Mouse (Mus musculus) forebrain, embryonic 15.5 days (tissue): ENCODE results near the gene Batf2. TPM values are rescaled to one million over a fixed set of nuclear protein-coding genes. Genes with fewer than 3 reads are reported as not detected.

Experiments
- ATAC-seq: fragments of 200-750 bp; cut with Nextera tagmentation; replicated peaks from 2 replicates; pipeline ENCODE4 v1.8.0; 2017; ENCODE audit warnings: mild to moderate bottlenecking, moderate TSS enrichment, moderate library complexity
- H3K27ac ChIP-seq: fragments of 300-500 bp; sonication (generic); replicated peaks from 2 replicates; pipeline ENCODE4 v1.5.1; 2015; ENCODE audit warnings: mild to moderate bottlenecking, inconsistent platforms
- H3K27me3 ChIP-seq: fragments of 300-500 bp; sonication (generic); 2 replicates; pipeline ENCODE4 v1.6.1; 2015; ENCODE audit warnings: inconsistent platforms
- H3K36me3 ChIP-seq: fragments of 300-500 bp; sonication (generic); 2 replicates; pipeline ENCODE4 v1.6.1; 2015; ENCODE audit warnings: mild to moderate bottlenecking, inconsistent platforms
- H3K4me1 ChIP-seq: fragments of 300-500 bp; sonication (generic); 2 replicates; pipeline ENCODE4 v1.6.1; 2015; ENCODE audit warnings: inconsistent platforms
- H3K4me2 ChIP-seq: fragments of 300-500 bp; sonication (generic); replicated peaks from 2 replicates; pipeline ENCODE4 v1.6.1; 2015; ENCODE audit warnings: mild to moderate bottlenecking, inconsistent platforms
- H3K4me3 ChIP-seq: fragments of 300-500 bp; sonication (generic); 2 replicates; pipeline ENCODE4 v1.5.1; 2015; ENCODE audit warnings: mild to moderate bottlenecking, inconsistent platforms
- H3K9ac ChIP-seq: fragments of 300-500 bp; sonication (generic); replicated peaks from 2 replicates; pipeline ENCODE4 v1.6.1; 2015; ENCODE audit warnings: mild to moderate bottlenecking, inconsistent platforms
- H3K9me3 ChIP-seq: fragments of 300-500 bp; sonication (generic); 2 replicates; pipeline ENCODE4 v1.6.1; 2016; ENCODE audit warnings: inconsistent platforms
- WGBS: fragments of 180-500 bp; shearing (Covaris S2); methylation state at CpG from one replicate; pipeline ENCODE4 v1.1.7; 2015; ENCODE audit warnings: mixed read lengths; 5-methylcytosine and 5-hydroxymethylcytosine counted together
- polyA plus RNA-seq: library from polyadenylated mRNA; unstranded; fragments of >200 nt; fragmentation: Nextera tagmentation; extraction: Ambion mirVana; gene quantifications from 2 replicates; pipeline ENCODE4 v1.2.1, GENCODE M21; 2015

The Batf2 gene
- polyA plus RNA-seq, 1 experiment from 2014 or later, result not detected

DNA sequence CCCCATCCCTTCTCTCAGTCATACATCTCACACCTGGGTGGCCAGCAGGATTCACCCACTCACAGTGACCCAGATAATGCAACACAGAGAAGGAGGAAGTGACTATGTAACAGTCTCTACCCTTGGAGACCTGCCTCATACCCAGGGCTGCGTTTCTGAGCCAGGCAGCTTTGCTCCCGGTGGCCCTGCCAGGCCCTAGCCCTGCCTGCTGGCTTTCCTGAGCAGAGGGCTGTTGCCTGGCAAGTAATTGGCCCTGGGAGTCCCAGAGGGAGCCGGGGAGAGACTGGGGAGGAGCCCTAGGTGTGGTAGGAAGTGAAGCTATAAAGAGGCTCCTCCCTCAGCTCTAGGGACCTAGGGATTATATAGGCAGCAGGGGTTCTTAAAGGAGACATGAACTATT lies 41.8 kb downstream of the Batf2 start:
- no peaks in the 10 kb centered on the region for H3K36me3 ChIP-seq
- H3K4me1 ChIP-seq, result no peaks in the 10 kb centered on the region
- no peak overlapping the region for H3K4me2 ChIP-seq
- no peak for ATAC-seq
- no peak overlapping the region for H3K9ac ChIP-seq
- H3K27me3 ChIP-seq, result no peaks in the 10 kb centered on the region
- no peak overlapping the region for H3K4me3 ChIP-seq
- 21% methylated on average over 3 of the region's 3 CpGs for WGBS
- H3K9me3 ChIP-seq, result no peaks in the 10 kb centered on the region
- H3K27ac ChIP-seq, result no peak overlapping the region

DNA sequence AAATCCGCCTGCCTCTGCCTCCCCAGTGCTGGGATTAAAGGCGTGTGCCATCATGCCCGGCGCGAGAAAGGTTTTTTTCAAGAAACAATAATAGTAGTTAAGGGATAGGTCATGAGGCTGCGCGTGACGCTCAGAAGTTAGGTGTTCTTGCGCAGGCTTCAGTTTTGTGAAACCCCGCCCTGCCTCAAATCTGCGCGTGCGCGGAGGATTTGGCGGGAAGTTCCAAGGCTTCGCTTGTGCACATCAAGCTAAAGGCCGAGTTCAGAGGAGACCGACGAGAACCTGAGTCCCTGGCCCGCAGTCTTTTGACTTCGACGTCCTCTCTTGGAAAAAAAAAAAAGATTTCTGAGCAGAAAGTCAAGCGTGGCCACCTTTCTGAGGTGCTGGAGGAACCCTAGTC lies 43.3 kb downstream of the Batf2 start, which contains the start of gene Majin:
Majin (plus strand) TSS at position 258 of the 400 bp plus-strand sequence.
- H3K4me3 ChIP-seq, result no peak within 1 kb of the TSS
- WGBS, result 89% methylated on average over 23 of the region's 23 CpGs
- H3K9me3 ChIP-seq, result no peaks in the 10 kb centered on the region
- no peak for ATAC-seq
- no peaks in the 10 kb centered on the region for H3K4me1 ChIP-seq
- H3K9ac ChIP-seq, result no peak within 1 kb of the TSS
- no peak within 1 kb of the TSS for H3K4me2 ChIP-seq
- no peaks in the 10 kb centered on the region for H3K36me3 ChIP-seq
- no peaks in the 10 kb centered on the region for H3K27me3 ChIP-seq
- H3K27ac ChIP-seq, result no peak within 1 kb of the TSS

DNA sequence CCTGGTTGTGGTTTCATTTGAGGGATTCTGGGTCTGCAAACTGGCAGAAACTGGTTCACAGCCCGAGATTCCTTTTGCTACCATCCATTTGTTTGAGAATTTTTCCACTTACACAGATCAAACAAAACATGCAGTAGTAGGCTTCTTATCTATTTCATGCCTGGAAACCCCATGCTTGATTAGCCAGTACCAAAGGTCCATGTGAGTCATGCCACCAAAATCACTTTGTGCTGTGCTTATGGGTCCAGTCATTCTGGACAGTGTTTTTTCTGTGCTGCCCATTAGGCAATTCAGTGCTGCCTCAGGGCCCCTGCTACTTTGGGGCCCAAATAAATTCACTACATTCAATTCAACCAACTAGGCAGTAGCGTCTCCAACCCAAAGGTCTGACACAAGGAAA lies 63.5 kb downstream of the Batf2 start:
- 80% methylated on average over 2 of the region's 2 CpGs for WGBS
- Histone ChIP-seq H3K27ac (no peak overlapping the region), H3K27me3 (no peaks in the 10 kb centered on the region), H3K4me2 (no peak overlapping the region), H3K9me3 (no peaks in the 10 kb centered on the region), H3K4me3 (no peak overlapping the region), H3K4me1 (no peaks in the 10 kb centered on the region), H3K36me3 (no peaks in the 10 kb centered on the region), H3K9ac (no peak overlapping the region)
- ATAC-seq, result no peak

DNA sequence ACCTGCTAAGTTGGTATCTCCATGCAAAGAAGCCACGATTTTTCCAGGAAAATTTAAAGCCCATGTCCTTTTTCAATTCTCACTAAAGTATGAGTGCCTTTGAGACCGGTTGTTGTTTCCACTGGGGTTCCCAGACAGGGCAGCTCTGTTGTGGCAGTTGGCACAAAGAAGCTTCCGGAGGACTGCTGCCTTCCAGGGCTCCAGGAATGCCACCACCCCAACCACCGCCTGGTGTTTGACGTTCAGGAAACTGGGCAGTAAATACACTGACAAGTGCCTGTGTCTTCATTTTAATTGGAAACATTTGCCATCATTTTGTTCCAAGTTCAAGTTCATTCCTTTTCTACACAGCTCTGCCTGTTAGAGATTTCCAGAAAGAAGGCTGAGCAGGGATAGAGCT lies 65.9 kb downstream of the Batf2 start:
- H3K4me1 ChIP-seq, result no peaks in the 10 kb centered on the region
- H3K36me3 ChIP-seq, result no peaks in the 10 kb centered on the region
- no peak overlapping the region for H3K4me2 ChIP-seq
- H3K9me3 ChIP-seq, result no peaks in the 10 kb centered on the region
- WGBS, result 83% methylated on average over 5 of the region's 5 CpGs
- H3K27me3 ChIP-seq, result no peaks in the 10 kb centered on the region
- no peak overlapping the region for H3K9ac ChIP-seq
- ATAC-seq, result no peak
- H3K27ac ChIP-seq, result no peak overlapping the region
- H3K4me3 ChIP-seq, result no peak overlapping the region

GRCm38 (mm10) chr19:6216046-6216705 lies 75.4 kb downstream of the Batf2 start:
- Histone ChIP-seq H3K4me1 (no peaks in the 10 kb centered on the region), H3K27me3 (no peaks in the 10 kb centered on the region), H3K4me2 (no peak overlapping the region), H3K27ac (no peak overlapping the region), H3K9ac (no peak overlapping the region), H3K36me3 (no peaks in the 10 kb centered on the region), H3K9me3 (no peaks in the 10 kb centered on the region), H3K4me3 (no peak overlapping the region)
- no peak for ATAC-seq
- 86% methylated on average over 6 of the region's 6 CpGs for WGBS

DNA sequence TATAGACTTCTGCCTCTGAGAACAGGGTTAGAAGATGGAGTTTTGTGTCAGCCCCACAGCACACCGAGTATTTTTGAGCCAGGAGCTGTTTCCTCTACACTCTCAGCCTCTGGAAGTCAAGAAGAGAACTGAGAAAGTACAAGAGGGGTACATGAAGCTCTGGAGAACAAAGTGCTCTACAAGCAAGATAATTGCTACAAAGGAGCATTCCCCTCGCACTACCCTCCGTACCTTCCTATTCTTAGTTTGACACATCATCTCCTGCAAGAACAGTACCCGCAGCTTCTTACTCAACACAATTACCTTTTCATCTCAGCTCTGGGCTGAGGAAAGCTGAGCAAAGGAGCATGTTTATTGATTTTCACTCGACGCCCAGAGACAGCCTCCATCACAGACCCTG lies 77.8 kb downstream of the Batf2 start:
- H3K4me1 ChIP-seq, result no peaks in the 10 kb centered on the region
- no peak overlapping the region for H3K4me3 ChIP-seq
- H3K9me3 ChIP-seq, result no peaks in the 10 kb centered on the region
- no peak overlapping the region for H3K4me2 ChIP-seq
- WGBS, result 65% methylated on average over 6 of the region's 6 CpGs
- no peaks in the 10 kb centered on the region for H3K36me3 ChIP-seq
- H3K27ac ChIP-seq, result no peak overlapping the region
- H3K9ac ChIP-seq, result no peak overlapping the region
- ATAC-seq, result no peak
- H3K27me3 ChIP-seq, result no peaks in the 10 kb centered on the region

Other genes starting within 250 kb of the Batf2 start
- 12.9 and 14.3 TPM in 2 replicates for gene Tigd3, start 246.8 kb upstream of the Batf2 start, polyA plus RNA-seq
- 120 and 137 TPM in 2 replicates for gene Dpf2, start 228.0 kb upstream of the Batf2 start, polyA plus RNA-seq
- 9.1 and 10.1 TPM in 2 replicates for gene Cdc42ep2, start 216.2 kb upstream of the Batf2 start, polyA plus RNA-seq
- gene Pola2, start 176.8 kb upstream of the Batf2 start, polyA plus RNA-seq, result 35.5 and 36.2 TPM in 2 replicates
- gene Slc22a20, start 154.8 kb upstream of the Batf2 start, polyA plus RNA-seq, result not detected in 2 replicates
- gene Capn1, start 125.1 kb upstream of the Batf2 start, polyA plus RNA-seq, result 1.6 and 1.8 TPM in 2 replicates
- gene Syvn1, start 94.4 kb upstream of the Batf2 start, polyA plus RNA-seq, result 25.7 and 26.5 TPM in 2 replicates
- 71.5 and 72.4 TPM in 2 replicates for gene Mrpl49, start 83.2 kb upstream of the Batf2 start, polyA plus RNA-seq
- gene Fau, start 83.1 kb upstream of the Batf2 start, polyA plus RNA-seq, result 582 and 618 TPM in 2 replicates
- 33.0 and 35.9 TPM in 2 replicates for gene Znhit2, start 79.8 kb upstream of the Batf2 start, polyA plus RNA-seq
- gene Tm7sf2, start 72.6 kb upstream of the Batf2 start, polyA plus RNA-seq, result 34.9 and 36.3 TPM in 2 replicates
- gene Vps51, start 63.8 kb upstream of the Batf2 start, polyA plus RNA-seq, result 76.3 and 89.3 TPM in 2 replicates
- not detected in 2 replicates for gene Tmem262, start 61.0 kb upstream of the Batf2 start, polyA plus RNA-seq
- 2.1 and 2.6 TPM in 2 replicates for gene Gm28374, start 58.7 kb upstream of the Batf2 start, polyA plus RNA-seq
- gene Zfpl1, start 56.0 kb upstream of the Batf2 start, polyA plus RNA-seq, result 80.8 and 83.5 TPM in 2 replicates
- gene Cdca5, start 56.0 kb upstream of the Batf2 start, polyA plus RNA-seq, result 19.3 and 22.3 TPM in 2 replicates
- 0.31 and 0.37 TPM in 2 replicates for gene AC131692.1, start 46.6 kb upstream of the Batf2 start, polyA plus RNA-seq
- gene Naaladl1, start 35.2 kb upstream of the Batf2 start, polyA plus RNA-seq, result 0.33 and 0.53 TPM in 2 replicates
- gene Sac3d1, start 22.3 kb upstream of the Batf2 start, polyA plus RNA-seq, result 53.5 and 56.5 TPM in 2 replicates
- gene Snx15, start 12.7 kb upstream of the Batf2 start, polyA plus RNA-seq, result 43.1 and 45.6 TPM in 2 replicates
- 84.4 and 90.1 TPM in 2 replicates for gene Arl2, start 565 bp downstream of the Batf2 start, polyA plus RNA-seq
- gene Majin, start 43.4 kb downstream of the Batf2 start, polyA plus RNA-seq, result not detected in 2 replicates
- gene Gpha2, start 85.4 kb downstream of the Batf2 start, polyA plus RNA-seq, result not detected in 2 replicates
- gene Ppp2r5b, start 94.9 kb downstream of the Batf2 start, polyA plus RNA-seq, result 95.5 and 98.5 TPM in 2 replicates
- 9.7 and 10.1 TPM in 2 replicates for gene Atg2a, start 100.7 kb downstream of the Batf2 start, polyA plus RNA-seq
- gene Ehd1, start 135.7 kb downstream of the Batf2 start, polyA plus RNA-seq, result 88.1 TPM in 2 replicates
- 0.31 and 0.67 TPM in 2 replicates for gene Cdc42bpg, start 165.5 kb downstream of the Batf2 start, polyA plus RNA-seq
- 94.6 and 97.7 TPM in 2 replicates for gene Men1, start 194.0 kb downstream of the Batf2 start, polyA plus RNA-seq
- gene Map4k2, start 200.2 kb downstream of the Batf2 start, polyA plus RNA-seq, result 12.7 and 14.1 TPM in 2 replicates
- 119 and 134 TPM in 2 replicates for gene Sf1, start 222.7 kb downstream of the Batf2 start, polyA plus RNA-seq
- 3.4 and 3.5 TPM in 2 replicates for gene Pygm, start 243.4 kb downstream of the Batf2 start, polyA plus RNA-seq